Mouse (Mus musculus): ENCODE data around the gene Bmpr1a. TPM values are rescaled to one million over a fixed set of nuclear protein-coding genes. Genes with fewer than 3 reads are reported as not detected.

The Bmpr1a gene
- polyA plus RNA-seq, 1 experiment from 2014 or later, result 54.2 TPM

DNA sequence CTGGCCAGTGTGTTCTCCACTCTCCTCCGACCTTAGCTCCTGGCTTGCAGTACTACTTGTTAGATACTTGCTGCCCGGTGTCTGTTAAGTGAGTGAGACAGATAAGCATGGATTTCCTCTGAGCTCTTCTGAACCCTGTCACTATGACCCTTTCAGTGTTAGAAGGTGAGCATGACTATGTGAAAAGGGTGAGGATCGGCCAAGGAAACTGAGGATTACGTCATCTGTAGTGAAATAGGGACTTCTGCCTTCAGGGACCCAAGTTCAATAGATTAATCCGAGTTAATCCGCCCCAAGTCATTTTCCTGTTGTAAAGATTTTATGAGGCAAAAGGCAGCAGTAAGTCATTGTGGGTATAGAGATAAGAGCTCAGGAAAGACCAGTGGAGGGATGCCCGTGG lies 2.2 kb upstream of the Bmpr1a start:
- Histone ChIP-seq H3K4me3 (replicated peaks) (no peak overlapping the region), H3K4me2 (replicated peaks) (no peak overlapping the region), H3K36me3 (no peaks in the 10 kb centered on the region), H3K27ac (replicated peaks) (no peak overlapping the region), H3K4me1 (peaks cover 20% of the 10 kb centered on the region), H3K27me3 (no peaks in the 10 kb centered on the region), H3K9me3 (replicated peaks) (no peaks in the 10 kb centered on the region), H3K9ac (no peak overlapping the region)
- ATAC-seq (ENCODE audit: insufficient number of reproducible peaks, low FRiP score, low TSS enrichment, low read depth), result no peak
- WGBS, result 73% methylated on average over 7 of the region's 7 CpGs

DNA sequence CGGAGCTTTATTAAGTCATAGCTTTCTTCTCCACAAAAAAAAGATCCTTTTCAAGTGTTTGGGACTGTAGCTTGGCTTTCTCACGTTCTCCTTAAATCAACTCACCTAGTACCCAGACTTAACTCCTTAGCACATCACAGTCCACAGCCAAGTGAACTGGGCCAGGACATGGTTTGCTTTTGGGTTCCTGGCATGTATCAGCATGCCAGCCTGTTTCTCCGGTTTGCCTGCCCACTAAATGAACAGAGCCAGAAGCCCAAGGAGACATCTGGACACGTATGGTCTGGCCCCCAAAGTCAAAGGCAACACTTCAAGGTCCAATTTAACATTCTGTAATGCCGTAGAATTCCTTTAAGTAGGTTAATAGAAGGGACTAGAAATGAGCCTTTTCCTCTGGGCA lies 1.2 kb upstream of the Bmpr1a start:
- Histone ChIP-seq H3K9me3 (replicated peaks) (no peaks in the 10 kb centered on the region), H3K4me2 (replicated peaks) (no peak overlapping the region), H3K4me1 (peaks cover 30% of the 10 kb centered on the region), H3K27me3 (no peaks in the 10 kb centered on the region), H3K4me3 (replicated peaks) (no peak overlapping the region), H3K36me3 (no peaks in the 10 kb centered on the region), H3K9ac (no peak overlapping the region), H3K27ac (replicated peaks) (peak overlapping the region; percentile 97; the same call in 1 of the 2 replicates)
- WGBS, result 64% methylated on average over 5 of the region's 5 CpGs
- ATAC-seq (ENCODE audit: insufficient number of reproducible peaks, low FRiP score, low TSS enrichment, low read depth), result no peak

DNA sequence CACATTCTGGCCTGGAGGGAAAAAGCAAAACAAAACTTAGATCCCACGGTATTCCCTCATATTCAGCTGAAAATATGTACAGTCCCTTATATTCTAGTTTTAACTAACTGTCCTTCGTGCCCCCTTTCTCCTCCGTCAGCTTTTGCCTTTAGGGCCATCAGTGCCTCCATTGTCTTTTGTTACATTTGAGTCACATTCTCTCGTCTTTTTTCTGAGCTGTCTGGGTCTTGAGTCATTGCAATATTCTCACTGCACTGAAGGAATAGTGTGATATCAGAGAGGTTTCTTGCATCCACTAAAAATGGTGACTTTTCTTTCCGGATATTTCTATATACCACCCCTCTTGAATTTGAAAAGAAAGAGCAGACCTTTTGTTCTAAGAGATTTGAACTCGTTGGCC lies 618 bp upstream of the Bmpr1a start:
- Histone ChIP-seq H3K27me3 (no peaks in the 10 kb centered on the region), H3K4me1 (peaks cover 35% of the 10 kb centered on the region), H3K4me2 (replicated peaks) (peak overlapping the region; percentile 60), H3K9ac (no peak overlapping the region), H3K4me3 (replicated peaks) (peak overlapping the region; percentile 86; the same call in 1 of the 2 replicates), H3K9me3 (replicated peaks) (no peaks in the 10 kb centered on the region), H3K27ac (replicated peaks) (peak overlapping the region; percentile 97), H3K36me3 (no peaks in the 10 kb centered on the region)
- no peak for ATAC-seq (ENCODE audit: insufficient number of reproducible peaks, low FRiP score, low TSS enrichment, low read depth)
- 35% methylated on average over 6 of the region's 6 CpGs for WGBS

DNA sequence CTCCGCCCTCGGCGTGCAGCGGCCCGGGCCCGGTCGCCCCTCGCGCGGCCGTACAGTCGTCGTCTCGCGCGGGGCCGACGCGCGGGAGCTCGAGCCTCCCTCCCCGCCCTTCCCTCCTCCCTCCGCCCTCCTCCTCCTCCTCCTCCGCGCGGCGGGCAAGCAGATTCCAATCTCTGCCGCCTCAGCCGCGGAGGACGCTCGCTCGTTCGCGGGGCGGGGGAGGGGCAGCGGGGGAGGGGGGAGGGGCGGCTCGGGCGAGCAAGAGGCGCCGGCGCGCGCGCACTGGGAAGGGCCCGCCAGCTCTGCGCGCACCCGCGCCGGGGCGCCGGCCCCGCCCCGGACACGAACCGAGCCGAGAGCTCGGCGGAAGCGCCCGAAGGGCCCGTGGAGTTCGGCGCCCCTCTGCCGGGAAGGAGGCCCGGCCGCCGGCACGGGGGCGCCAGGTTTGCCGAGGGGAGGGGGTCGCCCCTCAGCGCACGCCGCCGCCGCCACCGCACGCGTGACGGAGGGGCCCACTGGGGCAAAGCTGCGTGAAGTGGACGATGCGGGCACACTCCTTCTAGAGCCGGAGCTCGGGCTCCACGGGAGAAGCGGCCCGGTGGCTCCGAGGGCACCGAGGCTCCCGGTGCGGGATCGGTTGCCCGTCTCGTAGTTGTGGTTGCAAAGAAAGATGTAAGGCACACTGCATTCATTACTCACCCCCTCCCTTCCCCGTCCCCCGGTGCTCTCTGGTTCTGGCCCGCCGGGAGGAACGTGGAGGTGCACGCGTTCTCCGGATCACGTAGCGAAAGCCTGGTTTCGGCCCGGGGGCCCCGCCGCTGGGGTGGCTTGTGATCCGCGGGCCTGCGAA lies 441 bp downstream of the Bmpr1a start:
- WGBS, result under 1% methylated on average over 74 of the region's 115 CpGs
- no peaks in the 10 kb centered on the region for H3K9me3 ChIP-seq (replicated peaks)
- no peaks in the 10 kb centered on the region for H3K36me3 ChIP-seq
- peaks cover 32% of the 10 kb centered on the region for H3K4me1 ChIP-seq
- H3K9ac ChIP-seq, result peak overlapping the region; percentile 93
- H3K4me3 ChIP-seq (replicated peaks), result peak overlapping the region; percentile 86
- peak; percentile 90 for ATAC-seq (ENCODE audit: insufficient number of reproducible peaks, low FRiP score, low TSS enrichment, low read depth)
- H3K4me2 ChIP-seq (replicated peaks), result peak overlapping the region; percentile 60
- H3K27me3 ChIP-seq, result no peaks in the 10 kb centered on the region
- H3K27ac ChIP-seq (replicated peaks), result peak overlapping the region; percentile 97

DNA sequence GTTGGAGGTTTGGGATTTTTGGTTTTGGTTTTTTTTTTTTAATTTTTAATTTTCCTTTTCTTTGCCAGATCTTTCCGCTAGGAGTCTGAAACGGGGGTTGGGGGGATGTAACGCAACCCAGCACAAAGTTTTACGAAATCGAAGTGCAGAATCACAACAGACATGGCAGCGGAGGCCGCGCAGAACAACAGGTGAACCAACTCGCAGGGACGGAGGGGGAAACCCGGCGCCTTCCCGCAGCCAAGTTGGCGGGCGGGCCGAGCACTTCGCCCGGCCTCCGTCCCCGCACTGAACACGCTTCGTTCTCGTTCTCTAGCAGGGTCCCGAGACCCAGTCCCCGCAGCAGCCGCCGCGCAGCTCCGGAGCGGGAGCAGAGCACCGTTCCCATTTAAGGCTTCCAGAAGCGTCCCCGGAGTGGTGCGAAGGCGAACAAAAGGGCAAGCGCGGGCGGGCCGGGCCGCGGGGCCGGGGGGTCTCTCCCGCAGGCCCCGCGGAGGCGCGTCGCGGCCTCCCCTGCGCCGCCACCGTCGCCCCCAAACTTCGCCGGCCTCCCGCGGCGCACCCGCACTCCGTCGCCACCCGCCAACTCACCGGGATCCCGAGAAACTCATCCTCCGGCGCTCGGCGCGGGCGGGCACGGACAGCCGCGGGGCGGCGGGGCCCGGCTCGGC lies 1.2 kb downstream of the Bmpr1a start:
- Histone ChIP-seq H3K4me2 (replicated peaks) (peak overlapping the region; percentile 51), H3K9me3 (replicated peaks) (no peaks in the 10 kb centered on the region), H3K4me1 (peaks cover 38% of the 10 kb centered on the region), H3K9ac (peak overlapping the region; percentile 93), H3K4me3 (replicated peaks) (peak overlapping the region; percentile 86), H3K27ac (replicated peaks) (peak overlapping the region; percentile 96), H3K36me3 (no peaks in the 10 kb centered on the region), H3K27me3 (no peaks in the 10 kb centered on the region)
- peak; percentile 53 for ATAC-seq (ENCODE audit: insufficient number of reproducible peaks, low FRiP score, low TSS enrichment, low read depth)
- under 1% methylated on average over 64 of the region's 77 CpGs for WGBS

DNA sequence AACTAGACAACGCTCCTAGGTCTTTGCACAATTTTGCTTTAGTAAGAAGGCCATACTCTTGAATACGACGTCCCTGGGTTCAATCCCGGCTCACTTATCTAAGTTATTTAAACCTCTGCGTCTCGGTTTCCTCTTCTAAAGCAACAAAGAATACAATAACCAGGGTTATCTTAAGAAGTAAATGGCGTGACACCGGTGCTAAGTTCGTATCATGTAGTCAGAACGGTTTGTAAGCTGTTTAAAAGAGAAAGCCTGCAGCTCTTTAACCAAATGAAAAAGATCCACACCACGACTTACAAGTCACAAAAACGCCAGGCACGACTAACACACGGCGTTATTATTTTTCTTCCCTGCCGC lies 1.7 kb downstream of the Bmpr1a start:
- Histone ChIP-seq H3K4me2 (replicated peaks) (peak overlapping the region; percentile 51), H3K27ac (replicated peaks) (peak overlapping the region; percentile 96), H3K9me3 (replicated peaks) (no peaks in the 10 kb centered on the region), H3K36me3 (no peaks in the 10 kb centered on the region), H3K27me3 (no peaks in the 10 kb centered on the region), H3K4me1 (peaks cover 40% of the 10 kb centered on the region), H3K4me3 (replicated peaks) (peak overlapping the region; percentile 86), H3K9ac (peak overlapping the region; percentile 93)
- ATAC-seq (ENCODE audit: insufficient number of reproducible peaks, low FRiP score, low TSS enrichment, low read depth), result no peak
- WGBS, result under 1% methylated on average over 16 of the region's 16 CpGs

DNA sequence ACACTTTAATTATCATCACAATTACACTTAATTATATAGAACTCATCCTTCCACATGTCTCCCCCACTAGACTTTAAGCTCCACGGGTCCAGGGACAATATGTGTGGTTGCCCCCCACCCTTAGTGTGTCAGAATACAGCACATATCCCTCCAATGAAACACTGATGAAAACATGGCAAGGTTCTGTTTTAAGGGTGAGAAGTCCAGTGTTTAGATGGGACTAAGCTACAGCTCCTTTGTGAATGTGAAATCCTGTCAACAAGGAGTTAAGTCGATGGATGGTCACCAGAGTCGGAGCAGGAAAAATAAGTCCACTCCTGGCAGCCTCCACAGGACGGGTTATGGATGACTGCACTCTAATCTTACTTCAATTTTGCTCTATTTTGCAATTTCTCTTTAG lies 2.8 kb downstream of the Bmpr1a start:
- no peak overlapping the region for H3K9ac ChIP-seq
- no peak overlapping the region for H3K27ac ChIP-seq (replicated peaks)

DNA sequence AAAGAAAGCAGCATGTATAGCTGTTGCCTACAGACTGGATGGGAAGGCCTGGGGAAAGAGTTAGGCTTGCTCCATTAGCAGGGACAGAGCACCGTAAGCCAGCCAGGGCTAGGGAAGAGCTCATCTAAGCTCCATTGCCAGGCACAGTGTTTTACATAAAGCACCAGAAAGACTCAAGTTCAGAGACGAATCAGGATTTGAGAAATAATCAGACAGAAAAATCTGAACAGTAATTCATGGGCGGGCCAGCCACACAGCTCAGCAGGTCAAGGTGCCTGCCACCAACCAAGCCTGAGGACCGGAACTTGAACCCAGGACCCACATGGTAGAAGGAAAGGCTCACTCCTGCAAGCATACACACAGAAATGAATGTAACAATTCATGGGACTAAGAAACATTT lies 3.5 kb downstream of the Bmpr1a start:
- Histone ChIP-seq H3K27me3 (no peaks in the 10 kb centered on the region), H3K27ac (replicated peaks) (no peak overlapping the region), H3K9me3 (replicated peaks) (no peaks in the 10 kb centered on the region), H3K4me1 (peaks cover 50% of the 10 kb centered on the region), H3K4me3 (replicated peaks) (no peak overlapping the region), H3K36me3 (no peaks in the 10 kb centered on the region), H3K9ac (no peak overlapping the region), H3K4me2 (replicated peaks) (peak overlapping the region; percentile 51; the same call in 1 of the 2 replicates)
- no peak for ATAC-seq (ENCODE audit: insufficient number of reproducible peaks, low FRiP score, low TSS enrichment, low read depth)
- 50% methylated on average over 4 of the region's 4 CpGs for WGBS

More for the DNA sequence above, 2.8 kb downstream of the Bmpr1a start:
- peak overlapping the region; percentile 51 for H3K4me2 ChIP-seq (replicated peaks)
- peak overlapping the region; percentile 86 for H3K4me3 ChIP-seq (replicated peaks)
- H3K4me1 ChIP-seq, result peaks cover 50% of the 10 kb centered on the region
- H3K36me3 ChIP-seq, result no peaks in the 10 kb centered on the region
- no peaks in the 10 kb centered on the region for H3K27me3 ChIP-seq
- ATAC-seq (ENCODE audit: insufficient number of reproducible peaks, low FRiP score, low TSS enrichment, low read depth), result no peak
- H3K9me3 ChIP-seq (replicated peaks), result no peaks in the 10 kb centered on the region
- WGBS, result 9% methylated on average over 4 of the region's 4 CpGs

DNA sequence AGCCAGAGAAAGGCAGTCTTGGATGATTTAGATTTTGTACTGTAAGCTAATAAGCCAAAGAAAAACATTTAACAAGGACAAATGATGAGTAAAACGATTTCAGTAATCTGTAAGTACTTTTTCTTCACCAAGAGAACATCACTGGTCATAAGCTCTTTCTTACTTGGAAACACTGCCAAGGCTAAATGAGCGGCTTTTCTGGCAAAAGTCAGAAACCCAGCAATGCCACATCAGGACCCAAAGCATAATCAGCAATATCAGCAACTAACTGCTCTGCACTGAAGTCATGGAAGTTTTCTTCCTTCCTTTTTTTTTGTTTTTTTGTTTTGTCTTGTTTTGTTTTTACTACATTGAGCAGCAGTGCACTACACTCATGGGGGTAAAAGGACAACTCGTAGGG lies 5.8 kb downstream of the Bmpr1a start:
- WGBS, result 61% methylated on average over 3 of the region's 3 CpGs
- Histone ChIP-seq H3K4me2 (replicated peaks) (no peak overlapping the region), H3K4me3 (replicated peaks) (no peak overlapping the region), H3K36me3 (no peaks in the 10 kb centered on the region), H3K9ac (no peak overlapping the region), H3K27me3 (no peaks in the 10 kb centered on the region), H3K9me3 (replicated peaks) (no peaks in the 10 kb centered on the region), H3K27ac (replicated peaks) (no peak overlapping the region), H3K4me1 (peaks cover 41% of the 10 kb centered on the region)
- ATAC-seq (ENCODE audit: insufficient number of reproducible peaks, low FRiP score, low TSS enrichment, low read depth), result no peak

DNA sequence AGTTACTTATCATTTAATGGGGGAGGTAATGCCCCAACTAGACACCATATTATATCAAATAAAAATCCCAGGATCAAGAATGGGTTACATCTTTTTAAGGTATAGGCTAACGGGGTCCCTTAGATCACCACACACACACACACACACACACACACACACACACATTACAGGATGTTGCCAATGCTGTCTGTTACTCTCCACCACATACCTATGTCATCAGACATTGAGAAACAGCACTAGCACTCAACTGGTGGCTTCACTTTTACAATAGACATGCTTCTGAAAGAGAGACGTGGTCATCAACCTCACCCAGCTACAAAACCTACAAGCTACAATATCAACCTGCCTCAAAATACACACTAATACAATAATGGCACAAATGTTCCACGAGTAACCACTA lies 9.5 kb downstream of the Bmpr1a start:
- H3K4me1 ChIP-seq, result peaks cover 36% of the 10 kb centered on the region
- no peaks in the 10 kb centered on the region for H3K27me3 ChIP-seq
- no peaks in the 10 kb centered on the region for H3K36me3 ChIP-seq
- H3K9me3 ChIP-seq (replicated peaks), result no peaks in the 10 kb centered on the region
- no peak overlapping the region for H3K4me3 ChIP-seq (replicated peaks)
- H3K9ac ChIP-seq, result no peak overlapping the region
- H3K4me2 ChIP-seq (replicated peaks), result no peak overlapping the region
- H3K27ac ChIP-seq (replicated peaks), result no peak overlapping the region
- ATAC-seq (ENCODE audit: insufficient number of reproducible peaks, low FRiP score, low TSS enrichment, low read depth), result no peak
- WGBS, result 85% methylated on average over 3 of the region's 3 CpGs

DNA sequence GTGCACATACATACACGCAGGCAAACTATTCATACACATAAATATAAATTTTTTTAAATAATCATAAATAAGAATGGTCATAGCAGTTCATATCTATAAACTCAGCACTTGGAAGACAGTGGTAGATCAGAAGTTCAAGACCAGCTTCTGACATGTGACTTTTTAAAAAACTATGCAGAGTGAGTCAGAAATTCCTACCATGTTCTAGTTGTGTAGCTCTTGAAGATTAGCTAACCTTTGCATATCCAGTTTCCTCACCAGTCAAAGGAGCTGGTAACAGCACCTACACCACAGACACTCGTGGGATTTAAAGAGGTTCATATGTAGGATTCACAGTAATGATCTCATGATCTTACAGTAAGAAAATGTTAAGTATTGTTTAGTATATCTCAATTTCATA lies 10.5 kb downstream of the Bmpr1a start:
- H3K27me3 ChIP-seq, result no peaks in the 10 kb centered on the region

More for the DNA sequence above, 10.5 kb downstream of the Bmpr1a start:
- peaks cover 30% of the 10 kb centered on the region; the same call in 1 of the 2 replicates for H3K4me1 ChIP-seq
- no peak overlapping the region for H3K9ac ChIP-seq
- no peaks in the 10 kb centered on the region for H3K9me3 ChIP-seq (replicated peaks)
- WGBS, result 65% methylated on average over 2 of the region's 2 CpGs
- H3K36me3 ChIP-seq, result no peaks in the 10 kb centered on the region
- no peak overlapping the region for H3K27ac ChIP-seq (replicated peaks)
- no peak overlapping the region for H3K4me3 ChIP-seq (replicated peaks)
- no peak overlapping the region for H3K4me2 ChIP-seq (replicated peaks)
- ATAC-seq (ENCODE audit: insufficient number of reproducible peaks, low FRiP score, low TSS enrichment, low read depth), result no peak

Measured in embryonic facial prominence, embryonic 15.5 days (tissue).